Mouse (Mus musculus): Measurements from ENCODE around the gene Mmd.

GRCm38 (mm10) chr11:90320922-90321321 lies 71.7 kb downstream of the Mmd start:
- no peak for TF ChIP-seq CTCF (IDR thresholded peaks at IDR 0.05; ENCODE audit: insufficient read depth, low read depth, low read length)
- no peak for TF ChIP-seq POLR2A (IDR thresholded peaks at IDR 0.05; ENCODE audit: insufficient read depth, low read depth, low read length)

Measured in olfactory bulb, adult 2 months (tissue).